Mouse (Mus musculus) regulatory T cell (primary cell): Measurements from ENCODE around the gene Fbp1.

ENCODE experiments used
- in situ Hi-C: fragments of 300-600 bp; cut with MboI, MseI; formaldehyde crosslinking; loops from one replicate; pipeline ENCODE4 v1.15.1; 2025; ENCODE audit warnings: high pct_unique_total_duplicates

Gene Fbp1

DNA sequence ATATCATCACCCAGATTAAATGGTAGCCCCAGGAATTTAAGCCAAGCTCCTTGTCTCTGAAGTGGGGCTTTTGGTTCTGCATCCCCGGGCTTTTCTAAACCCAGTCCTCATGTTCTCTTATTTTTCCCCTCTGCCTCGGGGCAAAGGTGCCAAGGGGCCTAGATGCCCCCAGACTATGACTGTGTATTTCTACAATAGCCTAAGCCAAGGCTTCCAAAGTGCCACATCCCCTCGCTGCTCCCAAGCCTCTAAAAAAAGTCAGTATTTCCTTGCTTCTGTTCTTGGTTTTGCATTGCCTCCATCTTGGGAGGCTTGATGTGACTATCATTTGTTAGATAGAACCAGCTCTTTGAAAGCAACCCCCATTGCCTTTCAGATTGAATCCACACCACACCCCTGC is 3.5 kb downstream of the Fbp1 start:
- in situ Hi-C loops: no loop called here

DNA sequence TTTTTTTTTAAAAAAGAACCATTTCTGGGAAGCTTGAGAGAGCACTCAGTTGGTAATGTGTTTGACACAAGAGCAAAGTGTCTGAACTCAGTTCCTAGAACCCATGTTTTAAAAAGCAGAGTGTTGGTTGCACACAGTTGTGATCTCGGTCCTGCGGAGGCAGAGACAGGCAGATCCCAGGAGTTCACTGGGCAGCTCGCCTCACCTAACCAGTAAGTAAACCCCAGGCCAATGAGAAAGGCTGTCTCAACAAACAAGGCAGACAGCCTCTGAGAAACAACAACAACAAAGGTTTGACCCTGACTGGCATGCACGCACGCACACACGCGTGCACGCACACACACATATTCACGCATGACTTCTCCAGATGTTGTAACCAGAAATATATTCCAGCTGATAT is 4.2 kb downstream of the Fbp1 start:
- in situ Hi-C loops: no loop called here

DNA sequence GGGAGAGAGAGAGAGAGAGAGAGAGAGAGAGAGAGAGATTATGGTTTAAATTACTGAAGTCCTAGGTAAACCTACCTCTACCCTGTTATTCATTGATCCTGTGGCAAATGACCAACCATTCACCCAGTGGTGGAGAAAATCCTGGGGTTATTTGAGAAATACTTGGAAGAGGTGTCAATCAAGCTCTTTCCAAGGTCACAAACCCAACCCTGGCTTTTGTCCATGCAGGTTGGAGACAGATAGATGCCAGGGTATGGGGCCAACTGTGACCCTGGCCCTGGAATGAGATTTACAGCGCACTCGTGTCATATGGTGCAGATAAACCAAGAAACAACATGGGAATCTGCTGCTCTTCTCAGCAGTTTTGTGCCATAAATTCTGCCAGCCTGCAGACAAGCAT is 4.6 kb downstream of the Fbp1 start:
- in situ Hi-C loops: no loop called here

DNA sequence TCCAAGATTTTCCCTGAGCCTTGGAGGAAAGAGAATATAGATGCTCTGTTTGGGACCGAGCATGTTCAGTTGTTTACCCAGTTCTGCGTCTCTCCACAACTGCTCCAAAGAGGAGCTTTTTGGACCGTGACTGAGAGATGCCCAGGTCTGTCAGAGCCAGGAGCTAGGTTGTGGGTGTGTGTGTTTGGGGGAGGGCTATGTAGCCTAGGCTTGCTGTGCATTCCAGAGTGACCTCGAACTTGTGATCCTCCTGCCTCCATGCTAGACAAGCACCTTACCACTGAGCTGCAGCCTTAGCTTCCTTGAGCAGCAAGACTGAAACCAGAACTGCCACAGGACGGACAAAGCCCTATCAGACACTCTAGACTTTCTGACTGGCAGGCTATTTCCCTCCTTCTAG is 5.2 kb downstream of the Fbp1 start:
- in situ Hi-C loops: no loop called here

DNA sequence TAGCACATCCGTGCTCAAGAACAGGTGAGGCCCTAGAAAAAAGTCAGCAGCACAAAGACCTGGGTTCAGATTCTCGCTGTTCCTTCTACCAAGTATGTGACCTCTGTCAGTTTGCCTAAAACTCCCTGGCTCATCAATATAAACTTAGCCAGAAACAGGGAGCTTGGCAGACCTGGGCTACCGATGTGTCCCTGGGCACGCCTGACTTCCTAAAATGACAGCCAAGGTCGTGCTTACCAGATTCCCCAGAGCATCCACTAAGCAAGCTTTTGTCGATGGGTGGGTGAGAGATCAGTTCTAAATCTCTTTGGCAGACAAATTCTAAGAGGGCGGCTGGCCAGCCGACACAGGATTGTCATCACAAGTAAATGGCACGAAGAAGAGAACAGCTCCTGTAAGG is 6.7 kb downstream of the Fbp1 start:
- in situ Hi-C loops: no loop called here

DNA sequence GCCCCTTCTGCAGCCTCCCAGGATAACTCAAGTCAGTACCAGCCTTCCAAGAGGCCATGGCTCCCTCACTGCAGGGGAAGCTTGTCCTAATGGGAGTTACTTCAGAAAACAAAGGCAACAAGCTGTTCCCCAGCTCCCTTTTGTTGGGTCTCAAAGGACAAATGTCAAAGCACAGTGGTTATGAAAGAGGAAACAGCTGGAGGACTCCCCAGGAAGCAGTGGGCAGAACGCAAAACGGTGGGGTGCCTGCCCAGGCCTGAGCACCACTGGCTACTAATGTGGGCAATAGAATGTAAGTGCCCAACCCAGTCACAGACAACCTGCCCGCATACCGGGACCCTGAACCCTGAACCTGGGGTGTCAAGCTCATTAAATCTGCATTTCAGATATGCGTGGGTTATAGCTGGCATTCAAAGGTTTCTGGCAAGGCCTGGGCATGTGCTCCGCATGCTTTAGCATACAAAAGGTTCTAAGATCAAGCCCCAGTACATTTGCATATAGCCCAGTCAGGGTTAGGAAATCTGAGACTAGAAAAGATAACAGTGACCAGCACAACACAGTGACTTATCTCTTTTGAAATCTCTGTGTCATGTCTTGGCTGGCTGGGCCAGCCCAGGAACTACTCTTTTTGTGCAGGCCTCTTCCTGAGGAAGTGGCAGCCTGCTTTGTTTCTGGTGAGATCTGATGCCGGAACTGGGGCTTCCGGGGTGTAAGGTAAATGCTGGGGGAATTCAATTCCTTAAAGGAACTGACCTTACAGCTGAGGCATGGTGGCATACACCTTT is 8.1 kb downstream of the Fbp1 start:
- in situ Hi-C loops: no loop called here

DNA sequence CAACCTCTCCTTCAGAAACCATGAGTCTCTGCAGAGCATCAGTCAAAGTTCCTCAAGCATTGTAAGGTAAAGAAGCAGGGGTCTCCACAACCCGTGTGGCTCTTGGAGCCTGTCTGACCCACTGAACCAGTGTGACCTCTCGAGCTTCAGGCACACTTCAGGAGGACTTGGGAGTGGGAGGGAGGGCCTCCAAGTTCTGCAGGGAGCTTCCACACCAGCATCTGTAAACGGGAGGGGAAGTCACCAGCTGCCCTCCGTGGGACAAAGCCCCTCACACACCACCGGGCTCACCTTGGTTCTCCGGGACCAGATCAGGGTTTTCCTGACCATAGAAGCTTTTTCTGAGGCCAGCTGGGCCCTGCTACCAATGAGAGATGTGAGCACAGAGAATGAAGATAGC is 8.7 kb downstream of the Fbp1 start:
- in situ Hi-C loops: no loop called here

DNA sequence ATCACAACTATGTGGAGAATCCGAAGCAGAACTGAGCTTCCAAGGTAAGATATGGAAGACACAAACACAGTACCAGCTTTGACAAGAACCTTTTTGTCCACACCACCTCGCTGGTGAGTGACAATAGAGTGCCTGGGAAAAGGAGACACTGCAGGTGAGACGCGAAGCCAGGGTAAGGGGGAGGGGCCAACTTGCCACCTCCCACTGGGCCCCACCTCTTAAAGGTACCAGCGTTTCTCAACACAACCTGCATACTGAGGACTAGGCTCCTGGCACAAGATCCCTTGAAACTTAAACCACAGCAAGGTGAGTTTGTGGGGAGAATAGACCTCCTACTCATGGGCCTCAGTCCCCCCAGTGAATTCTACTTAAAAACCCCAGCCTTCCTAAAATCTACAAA is 10.8 kb downstream of the Fbp1 start:
- in situ Hi-C loops: no loop called here

DNA sequence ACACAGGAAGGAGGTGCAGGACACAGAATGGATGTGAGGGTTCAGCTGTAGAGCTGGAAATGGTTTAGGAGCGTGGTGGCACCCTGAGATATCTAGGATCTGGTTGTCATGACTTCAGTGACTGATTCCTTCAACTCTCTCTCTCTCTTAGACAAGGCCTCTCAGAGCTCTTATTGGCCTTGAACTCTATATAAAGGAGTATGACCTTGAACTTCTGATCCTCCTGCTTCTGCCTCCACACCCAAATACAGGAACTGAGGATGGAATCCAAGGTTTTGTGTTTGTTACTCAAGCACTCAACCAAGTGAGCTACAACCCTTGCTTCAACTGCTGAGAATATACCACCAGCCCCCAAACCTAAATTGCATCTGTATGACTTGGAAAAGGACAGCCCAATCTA is 12.0 kb downstream of the Fbp1 start:
- in situ Hi-C loops: no loop called here

DNA sequence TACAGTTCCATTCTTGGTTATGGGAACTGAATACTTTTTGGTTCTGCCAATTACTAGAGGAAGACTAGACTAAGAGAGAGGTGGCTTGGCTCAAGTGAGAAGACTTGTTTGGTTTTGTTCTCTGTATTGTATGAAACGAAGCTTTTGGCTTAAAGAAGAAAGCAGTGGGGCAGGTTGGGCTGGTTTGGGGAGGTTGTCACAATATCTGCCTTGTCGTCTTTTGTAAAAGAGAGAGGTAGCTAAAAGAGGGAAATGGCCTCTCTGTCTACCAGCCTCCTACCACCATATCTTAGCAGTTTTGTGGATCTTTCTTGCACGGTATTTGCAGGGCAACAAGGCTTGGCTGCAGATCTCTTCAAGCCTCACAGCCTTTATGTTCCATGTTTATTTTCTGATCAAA is 15.8 kb downstream of the Fbp1 start:
- in situ Hi-C loops: no loop called here

DNA sequence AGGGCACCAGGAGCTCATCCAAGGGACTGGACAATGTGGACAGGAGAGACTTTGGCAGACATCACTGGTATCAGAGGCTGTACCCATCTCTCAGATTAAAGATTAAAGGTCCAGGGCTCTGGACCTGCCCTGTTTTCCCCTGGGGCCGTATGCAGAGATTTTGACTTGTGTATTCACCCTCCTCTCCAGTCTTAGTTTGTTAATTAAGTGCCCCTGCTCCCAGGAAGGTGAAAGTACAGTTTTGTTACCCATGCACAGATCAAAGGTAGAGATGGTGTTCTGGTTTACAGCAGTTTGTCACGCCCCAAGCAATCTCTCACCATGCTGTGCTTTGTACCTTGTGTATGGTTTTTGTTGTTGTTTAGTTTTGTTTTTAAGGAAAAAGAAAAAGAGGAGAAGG is 17.5 kb downstream of the Fbp1 start:
- in situ Hi-C loops: no loop called here

DNA sequence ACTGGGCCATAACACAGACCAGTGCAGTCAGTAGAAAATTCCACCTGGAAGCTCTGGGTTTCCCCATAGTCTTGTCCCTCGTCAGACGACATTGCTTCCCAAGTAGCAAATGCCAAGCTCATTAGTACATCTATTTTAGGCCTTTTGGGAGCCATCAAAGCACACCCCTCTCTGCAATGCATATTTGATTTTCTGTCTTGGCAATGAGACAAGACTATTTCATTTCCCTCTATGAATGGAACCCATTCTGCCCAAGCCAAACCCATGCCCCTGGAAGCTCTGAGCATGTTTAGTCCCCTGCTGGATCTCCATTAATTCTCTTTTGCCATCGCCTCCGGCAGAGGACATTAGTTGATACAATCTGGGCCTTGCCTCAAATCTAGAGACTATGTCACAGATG is 21.3 kb downstream of the Fbp1 start:
- in situ Hi-C loops: loop anchor here (10.0 kb wide), 1 partner anchor 382 kb away; no protein-coding TSS in a partner anchor

DNA sequence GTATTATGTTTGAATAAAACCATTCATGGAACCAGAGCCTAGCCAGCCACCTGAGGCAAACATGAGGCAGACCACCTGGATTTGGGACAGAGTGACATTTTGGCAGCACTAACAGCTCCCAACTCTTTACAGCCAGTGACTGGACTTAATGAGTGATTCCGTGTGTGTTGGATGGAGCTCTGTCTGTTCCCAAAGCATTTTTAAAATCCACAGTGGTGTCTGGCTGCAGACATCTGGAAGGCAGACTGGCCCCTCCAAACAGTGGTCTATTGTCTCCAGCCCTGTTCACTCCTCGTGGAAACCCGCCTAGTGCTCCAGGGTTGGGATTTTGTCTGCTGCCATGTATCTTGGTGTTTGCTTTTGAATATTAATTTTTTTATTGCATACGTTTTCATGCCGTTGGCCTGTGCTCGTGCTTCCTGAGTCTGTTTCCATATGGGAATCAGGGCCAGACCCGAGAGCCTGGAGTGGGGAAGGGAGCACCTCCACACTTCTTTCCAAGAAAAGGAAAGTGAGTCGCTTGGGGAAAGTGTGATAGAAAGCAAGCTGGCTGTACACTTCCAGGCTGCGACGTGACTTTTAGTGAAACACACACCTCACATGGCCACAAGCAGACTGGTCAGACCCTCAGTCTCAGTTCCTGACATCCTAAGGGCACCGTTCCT is 22.3 kb downstream of the Fbp1 start:
- in situ Hi-C loops: loop anchor here (10.0 kb wide), 1 partner anchor 381 kb away; no protein-coding TSS in a partner anchor

DNA sequence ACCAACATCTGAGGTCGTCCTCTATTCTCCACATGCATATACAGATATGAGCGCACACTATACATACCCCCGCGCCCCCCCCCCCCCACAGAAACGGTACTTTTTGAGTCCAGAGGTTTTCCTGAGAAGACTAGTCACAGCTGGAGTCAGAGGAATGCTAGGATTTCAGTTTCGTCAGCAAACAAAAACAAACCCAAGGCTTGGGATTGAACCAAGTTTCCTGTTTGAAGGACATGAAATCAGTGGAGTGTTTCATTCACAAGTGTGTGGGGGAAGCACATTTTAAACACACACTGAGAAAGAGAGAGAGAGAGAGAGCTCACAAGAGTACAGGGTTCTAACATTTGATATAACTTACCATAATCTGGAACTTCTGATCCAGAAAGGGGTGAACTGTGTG is 24.3 kb downstream of the Fbp1 start:
- in situ Hi-C loops: loop anchor here (10.0 kb wide), 1 partner anchor 379 kb away; no protein-coding TSS in a partner anchor

DNA sequence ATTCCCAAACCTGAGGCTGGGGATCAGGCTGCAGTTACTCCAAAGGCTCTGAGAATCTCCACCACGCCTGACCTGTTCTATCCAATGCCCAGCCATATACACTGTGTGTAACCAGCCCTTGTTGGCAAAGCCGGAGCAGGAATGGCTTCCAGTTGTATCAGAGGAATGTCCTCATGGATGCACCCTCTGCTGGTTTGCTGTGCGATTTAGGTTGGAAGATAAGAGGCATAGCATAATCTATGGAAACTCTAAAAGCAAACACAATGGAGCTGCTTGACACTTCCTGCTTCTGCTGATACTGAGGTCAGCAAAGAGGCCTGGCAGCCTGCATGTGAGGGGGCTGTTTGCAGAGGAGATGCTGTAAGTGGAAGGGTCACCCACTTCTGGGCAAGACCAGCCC is 25.2 kb downstream of the Fbp1 start:
- in situ Hi-C loops: loop anchor here (10.0 kb wide), 1 partner anchor 378 kb away; no protein-coding TSS in a partner anchor

DNA sequence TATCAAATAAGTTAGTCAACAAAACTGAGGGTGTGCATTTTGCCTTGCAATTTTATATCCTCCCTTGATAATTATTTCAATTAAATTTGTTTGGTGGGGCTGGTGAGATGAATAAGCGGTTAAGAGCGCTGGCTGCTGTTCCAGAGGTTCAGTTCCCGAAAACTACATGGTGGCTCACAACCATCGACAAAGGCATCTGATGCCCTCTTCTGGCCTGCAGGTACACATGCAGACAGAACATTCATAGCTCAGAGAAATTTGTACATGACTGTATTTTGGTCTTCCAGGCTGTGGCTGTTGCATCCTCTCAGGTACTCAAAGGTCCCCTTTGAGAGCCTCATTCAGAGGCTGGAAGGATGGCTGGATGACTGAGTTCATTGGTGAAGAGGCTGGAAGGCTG is 28.0 kb downstream of the Fbp1 start:
- in situ Hi-C loops: loop anchor here (10.0 kb wide), 1 partner anchor 375 kb away; no protein-coding TSS in a partner anchor

DNA sequence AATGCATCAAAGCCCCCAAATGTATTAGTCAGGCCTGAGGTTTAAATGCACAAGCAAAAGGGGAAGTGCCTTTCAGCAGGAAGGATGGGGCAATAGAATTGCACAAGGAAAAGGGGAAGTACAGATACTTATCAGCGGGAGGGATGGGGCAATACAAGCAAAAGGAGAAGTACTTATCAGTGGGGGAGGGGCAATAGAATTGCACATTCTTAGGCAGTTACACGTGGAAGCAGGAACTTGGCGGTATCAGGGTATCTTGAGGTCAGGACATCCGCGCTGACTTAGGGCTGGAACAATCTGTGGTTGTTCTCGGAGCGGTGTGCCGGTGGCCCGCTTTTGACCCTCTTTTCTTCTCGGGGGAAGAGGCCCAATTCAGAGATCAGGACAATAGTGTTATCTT is 28.8 kb downstream of the Fbp1 start:
- in situ Hi-C loops: loop anchor here (5.0 kb wide), 1 partner anchor 92 kb away; no protein-coding TSS in a partner anchor

DNA sequence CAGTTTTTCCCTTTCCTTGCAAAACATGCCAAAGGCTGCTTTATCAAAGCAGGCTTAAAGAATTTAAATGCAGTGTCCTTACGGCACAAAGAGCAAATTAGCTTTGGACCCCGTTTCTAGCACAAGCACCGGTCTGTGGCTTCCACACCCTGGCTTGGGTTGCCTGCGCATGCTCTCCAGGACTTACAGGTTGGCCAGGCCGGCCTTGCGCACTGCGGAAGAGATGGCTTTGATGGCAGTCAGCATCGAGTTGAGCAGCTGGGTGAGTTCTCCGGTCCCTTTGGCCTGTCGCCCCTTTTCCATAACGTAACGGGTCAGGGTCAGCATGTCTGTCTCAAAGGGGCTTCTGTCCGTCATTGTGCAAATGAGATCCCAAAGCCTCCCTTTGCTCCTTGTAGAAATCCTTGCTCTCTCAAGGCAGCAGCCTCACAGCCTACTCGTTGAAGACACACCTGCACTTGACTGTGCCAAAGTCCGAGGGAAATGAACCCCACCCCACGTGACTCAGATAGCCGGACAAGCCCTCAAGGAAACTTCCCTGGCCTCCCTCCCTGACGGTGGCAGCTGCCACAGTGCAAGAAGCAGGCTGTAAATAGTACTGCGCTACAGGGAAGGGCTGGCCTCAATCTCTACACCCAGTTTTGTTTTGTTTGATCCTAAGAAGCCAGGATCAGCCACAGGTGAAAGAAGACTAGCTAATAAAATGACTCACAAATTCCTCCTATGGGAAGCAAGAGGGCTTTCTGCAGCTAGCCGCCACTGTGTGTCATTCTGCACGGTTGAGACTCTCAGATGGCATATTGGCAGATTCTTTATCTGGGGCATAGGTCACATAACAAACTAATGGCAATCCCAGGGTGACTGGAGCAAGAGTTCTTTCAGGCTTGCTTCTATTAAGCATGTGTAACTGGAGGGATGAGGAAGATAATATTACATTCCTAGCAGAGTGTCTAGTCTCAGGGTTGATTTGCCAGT is 29.9 kb downstream of the Fbp1 start, which contains the start of gene Fbp2:
Fbp2 (minus strand) TSS at position 482 of the 975 bp plus-strand sequence.
- in situ Hi-C loops: loop anchor here (5.0 kb wide), 1 partner anchor 91 kb away; no protein-coding TSS in a partner anchor

DNA sequence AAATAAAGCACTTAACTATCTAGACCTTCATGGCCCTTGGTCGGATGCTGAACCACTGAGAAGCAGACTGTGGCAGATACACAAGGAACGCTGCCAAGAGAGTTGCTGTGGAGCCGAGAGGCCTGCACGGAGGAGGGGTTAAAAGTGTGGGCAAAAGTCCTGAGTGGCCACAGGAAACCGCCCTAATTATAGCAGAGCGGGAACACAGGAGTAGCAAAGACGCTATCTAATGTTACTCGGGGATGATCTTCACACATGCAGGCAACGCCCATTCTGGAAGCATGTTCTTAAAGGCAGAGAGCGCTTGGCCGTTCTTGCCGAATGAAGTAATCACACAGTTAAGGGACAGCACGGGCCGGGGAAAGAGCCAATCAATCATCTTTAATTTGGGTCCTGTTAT is 31.2 kb downstream of the Fbp1 start:
- in situ Hi-C loops: loop anchor here (5.0 kb wide), 1 partner anchor 90 kb away; no protein-coding TSS in a partner anchor

DNA sequence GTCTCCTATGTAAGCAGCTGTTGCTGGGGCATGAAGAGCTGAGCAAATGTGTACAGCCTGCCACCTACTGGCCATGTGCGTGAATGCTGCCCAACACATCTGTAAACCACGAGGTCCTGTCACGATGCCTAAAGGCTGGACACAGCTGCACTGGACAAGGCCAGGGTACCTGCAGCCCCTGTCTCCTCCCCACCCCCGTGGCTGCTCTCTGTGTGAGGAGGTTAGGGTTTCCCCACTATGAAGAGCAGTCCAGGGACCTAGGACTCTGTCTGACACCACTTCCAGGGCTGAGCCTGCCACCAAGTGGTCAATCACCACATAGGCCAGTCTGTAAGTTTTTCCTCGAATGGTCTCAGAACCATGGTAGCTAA is 31.8 kb downstream of the Fbp1 start:
- in situ Hi-C loops: loop anchor here (5.0 kb wide), 1 partner anchor 89 kb away; no protein-coding TSS in a partner anchor
